Mouse (Mus musculus): ENCODE data around the gene Ptgir. TPM values are rescaled to one million over a fixed set of nuclear protein-coding genes. Genes with fewer than 3 reads are reported as not detected.

The Ptgir gene
- total RNA-seq, 1 experiment from 2014 or later: 1.2 TPM

Other genes starting within 250 kb of the Ptgir start
- not detected in 2 replicates for gene Ceacam15, start 230.8 kb upstream of the Ptgir start, total RNA-seq (2021)
- gene Ceacam9, start 184.6 kb upstream of the Ptgir start, total RNA-seq (2021): not detected in 2 replicates
- 130 and 147 TPM in 2 replicates for gene Ap2s1, start 168.1 kb upstream of the Ptgir start, total RNA-seq (2021)
- gene Slc1a5, start 125.2 kb upstream of the Ptgir start, total RNA-seq (2021): 120 and 160 TPM in 2 replicates
- 71.1 and 71.7 TPM in 2 replicates for gene Strn4, start 90.6 kb upstream of the Ptgir start, total RNA-seq (2021)
- 23.8 and 25.1 TPM in 2 replicates for gene Fkrp, start 89.8 kb upstream of the Ptgir start, total RNA-seq (2021)
- 25.0 and 35.4 TPM in 2 replicates for gene Prkd2, start 63.6 kb upstream of the Ptgir start, total RNA-seq (2021)
- 2.6 and 4.1 TPM in 2 replicates for gene Dact3, start 31.2 kb upstream of the Ptgir start, total RNA-seq (2021)
- 0.59 and 0.60 TPM in 2 replicates for gene Gng8, start 14.7 kb upstream of the Ptgir start, total RNA-seq (2021)
- 222 and 231 TPM in 2 replicates for gene Calm3, start 17.6 kb downstream of the Ptgir start, total RNA-seq (2021)
- 24.6 and 27.2 TPM in 2 replicates for gene Pnmal2, start 38.2 kb downstream of the Ptgir start, total RNA-seq (2021)
- 4.6 and 5.6 TPM in 2 replicates for gene Pnmal1, start 53.2 kb downstream of the Ptgir start, total RNA-seq (2021)
- gene Gm42372, start 76.6 kb downstream of the Ptgir start, total RNA-seq (2021): 1.3 and 1.6 TPM in 2 replicates
- 18.4 and 20.9 TPM in 2 replicates for gene Ccdc8, start 86.2 kb downstream of the Ptgir start, total RNA-seq (2021)
- 90.9 and 93.2 TPM in 2 replicates for gene Ppp5c, start 121.4 kb downstream of the Ptgir start, total RNA-seq (2021)
- gene Hif3a, start 155.9 kb downstream of the Ptgir start, total RNA-seq (2021): 5.3 and 7.8 TPM in 2 replicates
- gene Psg16, start 167.6 kb downstream of the Ptgir start, total RNA-seq (2021): 0.23 and 0.33 TPM in 2 replicates
- not detected in 2 replicates for gene Ceacam3, start 243.8 kb downstream of the Ptgir start, total RNA-seq (2021)